Comparison of ENCODE assay signal across 18 mouse cellular contexts in the genomic region with DNA sequence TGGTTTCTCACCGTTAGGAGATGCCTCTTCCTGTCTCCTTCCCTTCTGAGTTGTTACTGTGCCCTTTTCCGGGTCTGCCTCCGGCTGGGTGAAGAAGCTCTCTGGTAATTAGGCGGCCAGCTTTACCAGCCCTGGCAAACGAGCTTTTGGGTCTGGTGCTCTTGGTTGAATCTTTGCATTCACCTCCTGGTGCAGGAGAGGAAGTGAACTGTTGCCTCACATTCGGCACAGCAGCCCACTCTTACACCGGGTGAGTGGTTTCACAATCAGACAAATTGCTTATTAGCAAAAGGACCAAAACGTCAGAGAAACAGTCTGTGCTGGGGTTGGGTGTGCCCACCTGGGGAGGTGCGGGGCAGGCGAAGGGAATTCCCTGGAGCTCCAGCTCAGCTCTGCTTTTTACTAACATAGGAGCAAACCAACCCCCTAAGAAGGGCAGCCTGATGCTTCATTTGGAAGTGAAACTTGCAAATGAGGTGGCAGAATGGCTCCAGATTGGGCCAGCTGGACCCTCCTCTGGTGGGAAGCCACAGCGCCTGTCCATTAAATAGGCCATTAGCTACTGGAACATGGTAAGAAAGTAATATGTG. TPM values are rescaled to one million over a fixed set of nuclear protein-coding genes. Genes with fewer than 3 reads are reported as not detected.
A peak's percentile ranks its signal among the peaks of the same experiment; 100 is the strongest.
DNase-seq lines count a peak whose midpoint lies in the region; ATAC-seq and TF ChIP-seq lines count a peak whose summit lies in the region.
"Had no signal": no experiment of that assay in that cellular context is flagged by ENCODE, and none has a peak within 500 bp of the region (broad histone marks: within the 10 kb centered on the region; RNA-seq: fewer than 3 reads in every experiment).

No protein-coding gene starts in this region.

- no peak overlapping the region for H3K9ac ChIP-seq in heart, embryonic 16.5 days (ENCODE audit: low read length)
- H3K9ac ChIP-seq: embryonic facial prominence, embryonic 15.5 days; forebrain, postnatal 0 days; hindbrain, embryonic 13.5 days; lung, embryonic 15.5 days had no signal

- no peak for ATAC-seq in heart, embryonic 16.5 days (replicated peaks; ENCODE audit: extremely low read depth, insufficient read depth, low FRiP score)
- ATAC-seq: forebrain, postnatal 0 days had no signal

- intact Hi-C loops in heart, postnatal 14 days (cut with DNase I): no loop called here
- intact Hi-C loops in heart, postnatal 25 days (cut with DNase I): no loop called here

- no peak for DNase-seq in heart, postnatal 14 days
- DNase-seq in lung, postnatal 25 days (ENCODE audit: low spot score): peak; percentile 20
- peak; percentile 8 to 16 for DNase-seq in spleen, adult 2 months (ENCODE audit: low read depth in 1 of 2, low spot score in 2 of 2)
- no peak for DNase-seq in limb, embryonic 10.5 days (ENCODE audit: low spot score)
- no peak for DNase-seq in heart, postnatal 25 days (ENCODE audit: low spot score)
- DNase-seq in cerebellum, adult 18-20 months: no peak
- DNase-seq: adrenal gland, postnatal 36 days; cerebellum, postnatal 25 days; forebrain, postnatal 0 days; heart, adult 2 months; kidney, postnatal 25 days had no signal

- no peaks in the 10 kb centered on the region for H3K27me3 ChIP-seq in heart, embryonic 16.5 days (ENCODE audit: control insufficient read depth, insufficient read depth, low read length)
- no peaks in the 10 kb centered on the region for H3K27me3 ChIP-seq in E14TG2a.4 (ENCODE audit: insufficient read depth, low read length)
- H3K27me3 ChIP-seq in spleen, adult 2 months (ENCODE audit: control insufficient read depth, insufficient read depth, low read length): no peaks in the 10 kb centered on the region
- no peaks in the 10 kb centered on the region for H3K27me3 ChIP-seq in limb, embryonic 10.5 days (ENCODE audit: low read depth, poor library complexity, severe bottlenecking)
- H3K27me3 ChIP-seq: embryonic facial prominence, embryonic 15.5 days; hindbrain, embryonic 13.5 days; lung, embryonic 15.5 days had no signal

- 66% methylated on average over 11 of the region's 11 CpGs for WGBS in heart, embryonic 16.5 days
- WGBS in spleen, adult 2 months: 14% methylated on average over 11 of the region's 11 CpGs
- 77% methylated on average over 11 of the region's 11 CpGs for WGBS in limb, embryonic 10.5 days

- H3K4me2 ChIP-seq in heart, embryonic 16.5 days (ENCODE audit: low read depth, low read length): no peak overlapping the region
- H3K4me2 ChIP-seq: embryonic facial prominence, embryonic 15.5 days; hindbrain, embryonic 13.5 days; lung, embryonic 15.5 days had no signal

- peak overlapping the region; percentile 35; the same call in 1 of the 2 replicates for H3K27ac ChIP-seq in heart, embryonic 16.5 days (ENCODE audit: low read length)
- H3K27ac ChIP-seq in spleen, adult 2 months (ENCODE audit: insufficient read depth, low read length): peak overlapping the region; percentile 79
- no peak overlapping the region for H3K27ac ChIP-seq in limb, embryonic 10.5 days
- H3K27ac ChIP-seq: embryonic facial prominence, embryonic 15.5 days; heart, adult 2 months; hindbrain, embryonic 13.5 days; lung, embryonic 15.5 days had no signal

- H3K4me3 ChIP-seq in heart, embryonic 16.5 days (ENCODE audit: low read length): no peak overlapping the region
- H3K4me3 ChIP-seq in E14TG2a.4 (replicated peaks; ENCODE audit: low read length): peak overlapping the region; percentile 10; the same call in 1 of the 2 replicates
- H3K4me3 ChIP-seq in spleen, adult 2 months (ENCODE audit: extremely low read depth, insufficient read depth, insufficient read length): no peak overlapping the region; the same call in 1 of the 2 replicates
- no peak overlapping the region for H3K4me3 ChIP-seq in limb, embryonic 10.5 days
- H3K4me3 ChIP-seq: embryonic facial prominence, embryonic 15.5 days; heart, adult 2 months; hindbrain, embryonic 13.5 days; lung, embryonic 15.5 days had no signal

- TF ChIP-seq CTCF in E14TG2a.4 (conservative IDR thresholded peaks at IDR 0.05; ENCODE audit: low read length): no peak
- TF ChIP-seq CTCF in spleen, adult 2 months (IDR thresholded peaks at IDR 0.05; ENCODE audit: extremely low read depth, insufficient read depth, insufficient read length, insufficient replicate concordance): no peak

- no peaks in the 10 kb centered on the region for H3K9me3 ChIP-seq in heart, embryonic 16.5 days (replicated peaks; ENCODE audit: control insufficient read depth, low read length)
- no peaks in the 10 kb centered on the region for H3K9me3 ChIP-seq in E14TG2a.4 (ENCODE audit: low read length)
- H3K9me3 ChIP-seq in limb, embryonic 10.5 days (replicated peaks): no peaks in the 10 kb centered on the region
- H3K9me3 ChIP-seq: embryonic facial prominence, embryonic 15.5 days; hindbrain, embryonic 13.5 days; lung, embryonic 15.5 days had no signal

- TF ChIP-seq POLR2A in spleen, adult 2 months (IDR thresholded peaks at IDR 0.05; ENCODE audit: low read depth, low read length): no peak

- H3K4me1 ChIP-seq in heart, embryonic 16.5 days (ENCODE audit: control insufficient read depth, insufficient read depth, low read length): no peaks in the 10 kb centered on the region
- peaks cover 62% of the 10 kb centered on the region for H3K4me1 ChIP-seq in E14TG2a.4 (replicated peaks; ENCODE audit: low read depth, low read length)
- peaks cover 12% of the 10 kb centered on the region; the same call in 1 of the 2 replicates for H3K4me1 ChIP-seq in spleen, adult 2 months (ENCODE audit: control insufficient read depth, insufficient read depth, insufficient read length)
- H3K4me1 ChIP-seq in limb, embryonic 10.5 days: no peaks in the 10 kb centered on the region
- H3K4me1 ChIP-seq: embryonic facial prominence, embryonic 15.5 days; hindbrain, embryonic 13.5 days; lung, embryonic 15.5 days had no signal

- H3K36me3 ChIP-seq in heart, embryonic 16.5 days (ENCODE audit: control insufficient read depth, insufficient read depth): peaks cover 72% of the 10 kb centered on the region
- peaks cover 100% of the 10 kb centered on the region for H3K36me3 ChIP-seq in E14TG2a.4 (ENCODE audit: insufficient read depth, low read length)
- H3K36me3 ChIP-seq in spleen, adult 2 months (ENCODE audit: control insufficient read depth, insufficient read depth, low read length): peaks cover 31% of the 10 kb centered on the region
- peaks cover 100% of the 10 kb centered on the region for H3K36me3 ChIP-seq in limb, embryonic 10.5 days

RNA-seq across cellular contexts. Expression of gene Kctd20, which starts 15.4 kb away (rescaled TPM):
- polyA plus RNA-seq in heart, embryonic 16.5 days (2015; fragmentation: Nextera tagmentation; extraction: Ambion mirVana): 56.8 and 59.2 TPM in 2 replicates
- 10 to 100 TPM; 59.5 to 62.6 TPM for total RNA-seq in heart, postnatal 14 days (2021)
- polyA plus RNA-seq in spleen, adult 2 months (2012; rRNA removed): 27.4 and 58.3 TPM in 2 replicates
- 121 and 129 TPM in 2 replicates for polyA plus RNA-seq in limb, embryonic 10.5 days (2016; fragmentation: Nextera tagmentation; extraction: Ambion mirVana)
- 10 to 100 TPM; 54.9 to 64.2 TPM for total RNA-seq in heart, postnatal 25 days (2021)

RNA-seq across cellular contexts. Expression of gene Pxt1, which starts 23.5 kb away (rescaled TPM):
- polyA plus RNA-seq in heart, embryonic 16.5 days (2015; fragmentation: Nextera tagmentation; extraction: Ambion mirVana): 0.24 TPM in 1 of 2 replicates, not detected in the other
- total RNA-seq in heart, postnatal 14 days (2021): under 1 TPM; 0.36 to 0.44 TPM
- polyA plus RNA-seq in spleen, adult 2 months (2012; rRNA removed): 0.18 and 0.28 TPM in 2 replicates
- polyA plus RNA-seq in limb, embryonic 10.5 days (2016; fragmentation: Nextera tagmentation; extraction: Ambion mirVana): 0.24 and 0.45 TPM in 2 replicates
- total RNA-seq in heart, postnatal 25 days (2021): under 1 TPM in 1 of 2 experiments, not detected in 1; 0.42 TPM
- total RNA-seq: adrenal gland, postnatal 36 days; forebrain, postnatal 0 days; left cerebral cortex, adult 8-10 months had no signal
- polyA plus RNA-seq: forebrain, postnatal 0 days; hindbrain, embryonic 13.5 days; stomach, embryonic 14.5 days had no signal

RNA-seq across cellular contexts. Expression of gene Stk38, which starts 40.7 kb away (rescaled TPM):
- polyA plus RNA-seq in heart, embryonic 16.5 days (2015; fragmentation: Nextera tagmentation; extraction: Ambion mirVana): 84.6 and 90.4 TPM in 2 replicates
- total RNA-seq in heart, postnatal 14 days (2021): 10 to 100 TPM; 47.6 to 48.8 TPM
- polyA plus RNA-seq in spleen, adult 2 months (2012; rRNA removed): 119 and 149 TPM in 2 replicates
- 116 and 131 TPM in 2 replicates for polyA plus RNA-seq in limb, embryonic 10.5 days (2016; fragmentation: Nextera tagmentation; extraction: Ambion mirVana)
- total RNA-seq in heart, postnatal 25 days (2021): 10 to 100 TPM; 32.8 to 38.2 TPM

RNA-seq across cellular contexts. Expression of gene 4930539E08Rik, which starts 52.0 kb away (rescaled TPM):
- polyA plus RNA-seq in heart, embryonic 16.5 days (2015; fragmentation: Nextera tagmentation; extraction: Ambion mirVana): 0.40 and 0.43 TPM in 2 replicates
- total RNA-seq in heart, postnatal 14 days (2021): under 1 TPM; 0.07 TPM
- polyA plus RNA-seq in spleen, adult 2 months (2012; rRNA removed): 0.37 and 0.59 TPM in 2 replicates
- polyA plus RNA-seq in limb, embryonic 10.5 days (2016; fragmentation: Nextera tagmentation; extraction: Ambion mirVana): 0.05 and 0.10 TPM in 2 replicates
- total RNA-seq in heart, postnatal 25 days (2021): under 1 TPM; 0.05 to 0.50 TPM
- total RNA-seq: adrenal gland, postnatal 36 days; heart, adult 2 months had no signal

Comparison
In these comparisons a context has a peak if more than half of its experiments do, and no peak if none do; other contexts are left out.
1. DNase-seq: peak in lung, postnatal 25 days (single experiment) and spleen, adult 2 months (2 of 2); none in heart, postnatal 14 days (0 of 2), limb, embryonic 10.5 days (single experiment), heart, postnatal 25 days (single experiment) and cerebellum, adult 18-20 months (0 of 2).